Mouse (Mus musculus) WW6 (cell line): ENCODE measurements around the gene Plxnb2.

Source experiments
- DNase-seq: peaks from one replicate; pipeline ENCODE4 v3.0.0-alpha.2; 2013; ENCODE audit warnings: low read depth, low spot score

Plxnb2 gene

DNA sequence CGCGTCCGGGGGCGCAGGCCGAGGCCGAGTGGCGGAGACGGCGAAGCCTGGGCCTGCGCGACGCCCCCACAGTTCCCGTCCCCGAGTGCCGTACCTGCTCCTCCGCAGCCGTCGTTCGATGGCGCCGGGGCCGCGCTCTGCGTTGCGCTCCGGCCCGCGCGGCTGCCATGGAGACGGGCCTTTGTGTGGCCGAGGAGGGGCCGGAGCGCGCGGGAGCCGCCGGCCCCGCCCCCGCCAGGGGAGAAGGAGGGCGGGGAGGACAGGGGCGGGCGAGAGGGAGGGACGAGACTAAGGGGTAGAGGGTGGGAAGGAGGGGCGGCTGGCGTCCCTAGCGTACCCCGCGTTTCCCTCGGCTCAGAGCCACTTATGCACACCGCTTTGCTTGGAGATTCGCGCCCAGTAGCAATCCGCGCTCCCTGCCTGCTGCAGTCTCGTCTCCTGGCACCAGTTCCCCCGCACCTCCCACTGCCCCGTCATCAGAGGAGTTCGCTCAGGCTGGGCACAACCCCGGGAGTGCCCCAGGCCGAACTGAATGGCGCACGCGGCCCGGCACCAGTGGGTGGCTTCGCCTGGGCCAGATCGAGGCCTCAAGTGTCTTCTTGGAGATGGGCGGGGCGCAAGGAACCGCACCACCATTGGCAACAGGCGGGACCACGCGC lies at the start of gene Plxnb2:
Gene Plxnb2, minus strand, starts transcription at position 218 of the 659 bp plus-strand sequence.
- DNase-seq: peak; percentile 62

DNA sequence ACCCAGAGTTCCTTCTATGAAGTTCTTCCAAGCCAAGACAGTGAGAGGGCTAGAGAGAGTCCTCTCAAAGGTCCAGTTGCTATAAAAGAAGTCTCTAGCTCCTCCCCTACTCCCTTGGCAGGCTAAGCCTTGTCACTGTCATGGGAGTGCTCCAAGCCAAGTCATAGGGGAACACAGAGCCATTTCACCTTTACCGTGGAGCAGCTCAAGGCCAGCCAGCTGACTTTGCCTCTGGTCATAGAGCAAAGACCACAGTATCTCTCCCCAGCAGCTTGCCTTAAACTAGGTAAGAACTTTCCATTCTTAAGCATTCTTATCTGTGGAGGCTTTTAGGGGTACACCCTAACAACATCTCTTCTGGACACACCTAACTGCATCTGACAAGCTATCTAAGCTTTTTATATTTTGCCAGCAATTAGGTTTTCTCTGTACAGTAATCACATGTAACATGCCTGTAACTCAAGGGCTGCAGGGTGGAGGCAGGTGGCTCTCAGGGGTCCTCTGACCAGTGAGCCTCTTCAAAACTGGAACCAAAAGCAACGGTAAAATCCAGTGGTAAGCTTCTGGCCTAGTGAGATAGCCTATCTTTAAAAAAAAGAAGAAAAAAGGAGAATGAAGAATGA lies 35.1 kb upstream of the Plxnb2 start:
- no peak for DNase-seq

- no peak for DNase-seq
Measured at GRCm38 (mm10) chr15:89214953-89215352, 34.4 kb upstream of the Plxnb2 start.

GRCm38 (mm10) chr15:89213517-89213916 lies 32.9 kb upstream of the Plxnb2 start:
- DNase-seq: no peak

GRCm38 (mm10) chr15:89212495-89212894 lies 31.9 kb upstream of the Plxnb2 start:
- DNase-seq: no peak

DNA sequence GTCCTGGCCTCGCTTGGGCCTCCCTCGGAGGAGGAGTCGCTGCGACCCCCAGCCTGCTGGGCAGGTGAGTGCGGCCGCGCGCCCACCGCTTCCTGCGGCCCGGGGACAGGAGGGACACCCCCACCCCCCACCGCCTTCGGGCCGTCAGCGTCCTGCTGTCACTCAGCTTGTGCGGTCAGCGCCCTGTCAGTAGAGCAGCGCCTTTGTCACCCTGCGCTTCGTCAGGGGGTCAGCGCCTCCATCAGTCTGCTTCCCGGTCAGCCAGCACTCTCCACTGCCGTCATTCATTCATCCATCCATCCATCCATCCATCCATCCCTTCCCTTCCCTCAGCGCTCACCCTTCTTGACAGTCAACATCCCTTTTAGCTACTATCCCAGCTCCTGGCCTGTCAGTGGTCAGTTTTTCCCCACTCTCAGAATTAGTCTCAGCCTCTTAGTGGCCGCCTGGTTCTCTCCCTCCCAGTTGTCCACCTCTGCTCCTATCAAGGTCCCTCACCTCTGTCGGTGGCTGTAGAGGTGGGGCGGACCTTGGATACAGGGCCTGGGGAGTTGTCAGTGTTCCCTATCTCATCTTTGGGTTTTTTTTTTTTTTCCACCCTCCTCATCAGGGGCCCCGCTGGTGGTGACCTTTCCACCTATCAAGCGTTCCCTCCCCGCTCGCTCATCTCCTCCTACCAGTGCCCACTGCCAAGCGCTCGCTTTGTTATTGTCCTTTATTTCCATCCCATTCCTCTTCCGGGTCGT lies 31.3 kb upstream of the Plxnb2 start:
- DNase-seq: no peak

- DNase-seq: peak; percentile 48
Measured at GRCm38 (mm10) chr15:89210915-89211715, 30.5 kb upstream of the Plxnb2 start, which contains the start of gene Ppp6r2. Gene Ppp6r2 (plus strand): TSS chr15:89211553.

GRCm38 (mm10) chr15:89209886-89210761 lies 29.5 kb upstream of the Plxnb2 start:
- peak; percentile 47 for DNase-seq

GRCm38 (mm10) chr15:89207457-89207856 lies 26.9 kb upstream of the Plxnb2 start:
- DNase-seq: no peak

DNA sequence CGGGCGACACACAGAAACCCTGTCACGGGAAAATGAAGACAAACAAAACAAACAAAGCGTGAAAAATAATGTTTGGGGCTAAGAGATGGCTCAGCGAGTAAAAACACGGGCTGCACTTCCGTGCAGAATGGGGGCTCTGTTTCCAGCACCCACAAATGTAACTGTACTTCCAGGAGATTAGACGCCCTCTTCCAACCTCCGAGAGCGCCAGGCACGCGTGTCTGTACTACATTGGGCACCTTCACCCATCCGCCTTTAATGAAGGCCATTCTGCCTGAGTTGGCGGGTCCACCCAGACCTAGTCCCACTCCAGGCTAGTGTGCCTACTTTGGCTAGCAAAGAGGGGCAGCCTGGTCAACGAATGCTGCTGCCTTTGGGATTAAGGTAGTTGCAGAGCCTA lies 16.5 kb upstream of the Plxnb2 start:
- DNase-seq: no peak

DNA sequence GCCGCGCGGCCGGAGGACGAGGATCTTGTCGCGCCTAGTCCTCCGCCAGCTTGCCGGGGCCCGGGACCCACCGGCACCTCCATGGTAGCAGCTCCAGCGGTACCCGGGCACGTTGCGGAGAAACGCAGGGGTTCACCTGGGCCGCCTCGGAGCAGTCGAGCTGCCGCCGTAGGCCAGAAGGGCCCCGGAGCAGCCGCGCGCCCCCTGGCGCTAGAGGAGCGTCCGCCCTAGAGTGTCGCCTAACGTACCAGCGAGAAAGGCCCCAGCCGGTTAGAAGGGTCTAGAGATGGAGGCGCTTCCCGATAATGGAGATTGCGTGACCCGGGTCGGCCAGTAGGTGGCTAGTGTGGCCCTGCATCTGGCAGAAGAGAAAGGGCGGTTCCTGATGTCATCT lies 15.7 kb upstream of the Plxnb2 start, which contains the start of gene Dennd6b:
Gene Dennd6b, minus strand, starts transcription at position 184 of the 394 bp plus-strand sequence.
- DNase-seq: peak; percentile 93

GRCm38 (mm10) chr15:89195690-89196312 lies 15.2 kb upstream of the Plxnb2 start:
- DNase-seq: peak; percentile 72

DNA sequence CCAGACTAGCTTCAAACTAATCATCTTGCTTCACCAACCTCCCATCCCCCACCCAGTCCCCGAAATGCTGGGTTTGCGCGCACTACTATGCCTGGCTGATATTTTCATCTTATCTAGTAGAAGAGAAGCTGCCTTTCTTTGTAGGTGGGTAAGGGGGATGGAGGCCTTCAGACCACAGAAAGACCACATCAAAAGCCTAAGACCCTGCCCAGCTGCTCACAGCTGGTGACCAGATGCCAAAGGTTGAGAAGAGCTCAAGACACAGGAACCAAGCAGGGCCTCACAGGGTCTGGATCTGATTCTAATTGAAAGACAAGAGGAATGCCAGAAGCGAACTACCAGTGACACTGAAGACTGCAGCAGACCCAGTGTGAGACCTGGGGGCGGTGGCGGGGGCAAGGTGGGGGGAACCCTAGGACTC lies 14.7 kb upstream of the Plxnb2 start:
- DNase-seq: no peak

GRCm38 (mm10) chr15:89184937-89185227 lies 4.3 kb upstream of the Plxnb2 start:
- DNase-seq: no peak

DNA sequence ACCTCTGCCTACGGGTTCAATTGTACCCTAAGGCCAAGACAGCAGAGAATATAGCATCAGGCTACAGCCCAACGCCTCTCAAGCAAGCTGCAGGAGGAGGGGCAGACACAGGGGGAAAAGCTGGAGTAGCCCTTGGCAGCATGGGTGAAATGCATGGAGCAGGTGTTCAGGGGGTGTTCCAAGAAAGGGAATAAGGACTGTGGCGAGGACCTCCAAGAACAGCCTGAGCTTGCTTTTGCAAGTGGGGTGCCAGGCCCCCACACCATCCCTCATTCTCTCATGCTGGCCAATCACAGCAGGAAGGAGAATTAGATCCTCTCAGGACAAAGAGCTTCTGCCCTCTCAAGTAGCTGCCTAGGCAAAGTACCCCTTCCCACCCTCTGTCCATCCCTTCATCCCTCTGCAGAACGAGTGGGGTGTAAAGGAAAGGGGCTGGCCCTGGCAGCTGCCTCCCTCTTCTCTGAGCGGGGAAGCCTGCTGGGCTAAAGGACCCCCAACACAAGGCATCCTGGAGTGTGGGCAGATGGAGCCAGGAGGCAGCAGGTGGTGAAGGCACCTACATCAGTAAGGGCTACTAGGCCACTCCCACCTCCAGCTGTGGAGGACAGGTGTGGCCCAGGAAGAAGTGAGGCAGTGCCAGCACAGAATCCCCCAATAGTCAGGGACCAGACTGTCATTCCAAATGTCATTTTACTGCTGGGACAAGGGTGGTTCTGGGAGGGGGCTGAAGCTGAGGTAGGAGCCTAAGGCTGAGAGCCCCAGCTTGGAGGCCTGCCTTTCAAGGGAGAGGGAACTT lies 3.8 kb upstream of the Plxnb2 start:
- DNase-seq: no peak

DNA sequence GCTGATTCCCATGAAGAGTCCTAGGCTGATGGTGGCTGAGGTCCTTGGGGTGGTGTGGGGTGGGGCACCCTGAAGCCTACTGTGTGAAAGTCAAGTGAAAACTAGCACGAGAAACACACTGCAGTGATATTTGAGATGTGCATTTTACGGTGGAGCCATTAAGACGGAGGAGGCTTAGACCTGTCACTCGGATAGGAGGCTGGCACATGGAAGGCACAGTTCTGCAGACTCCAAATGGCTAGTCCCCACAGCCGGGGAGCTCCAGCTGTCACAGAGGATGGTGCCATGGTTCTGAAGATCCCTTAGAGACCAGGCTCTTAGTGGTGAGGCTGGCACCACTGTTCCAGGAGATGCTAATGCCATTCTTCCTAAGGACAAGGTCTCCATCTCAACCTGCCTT lies 2.3 kb upstream of the Plxnb2 start:
- no peak for DNase-seq

GRCm38 (mm10) chr15:89182328-89182741 lies 1.7 kb upstream of the Plxnb2 start:
- no peak for DNase-seq

DNA sequence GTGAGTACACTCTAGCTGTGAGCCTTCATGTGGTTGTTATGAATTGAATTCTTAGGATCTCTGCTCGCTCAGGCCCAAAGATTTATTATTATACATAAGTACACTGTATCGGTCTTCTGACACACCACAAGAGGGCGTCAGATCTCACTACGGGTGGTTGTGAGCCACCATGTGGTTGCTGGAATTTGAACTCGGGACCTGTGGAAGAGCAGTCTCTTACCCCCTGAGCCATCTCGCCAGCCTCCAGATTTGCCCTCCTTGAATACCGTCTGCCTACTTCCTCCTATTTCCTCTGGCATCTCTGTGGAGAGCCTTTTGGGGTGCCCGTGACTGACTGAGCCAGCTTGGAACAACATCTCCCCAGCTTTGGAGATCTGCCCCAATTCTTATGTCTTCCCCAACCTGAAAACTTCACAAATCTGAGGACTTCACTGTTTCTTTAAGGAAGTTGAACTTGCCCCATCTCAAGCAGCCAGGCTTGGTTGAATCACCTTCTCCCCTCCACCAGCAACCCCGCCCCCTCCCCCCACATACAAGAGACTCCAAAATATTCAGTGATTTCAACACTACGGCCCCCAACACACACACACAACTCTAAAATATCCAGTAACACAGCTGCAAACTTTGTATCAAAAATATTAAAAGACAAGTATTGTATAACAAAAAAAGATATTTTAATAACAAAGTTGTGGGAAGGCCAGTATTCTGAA lies 1.1 kb upstream of the Plxnb2 start:
- DNase-seq: no peak

- DNase-seq: no peak
Measured at GRCm38 (mm10) chr15:89180081-89180541, 477 bp downstream of the Plxnb2 start.
